Mouse (Mus musculus) fibroblast of lung, adult 2 months (primary cell): ENCODE measurements around the gene Gadd45b.

Experiments used
- DNase-seq: peaks from one replicate; pipeline ENCODE4 v3.0.0-alpha.2; 2011; ENCODE audit warnings: low read depth

Gadd45b gene

DNA sequence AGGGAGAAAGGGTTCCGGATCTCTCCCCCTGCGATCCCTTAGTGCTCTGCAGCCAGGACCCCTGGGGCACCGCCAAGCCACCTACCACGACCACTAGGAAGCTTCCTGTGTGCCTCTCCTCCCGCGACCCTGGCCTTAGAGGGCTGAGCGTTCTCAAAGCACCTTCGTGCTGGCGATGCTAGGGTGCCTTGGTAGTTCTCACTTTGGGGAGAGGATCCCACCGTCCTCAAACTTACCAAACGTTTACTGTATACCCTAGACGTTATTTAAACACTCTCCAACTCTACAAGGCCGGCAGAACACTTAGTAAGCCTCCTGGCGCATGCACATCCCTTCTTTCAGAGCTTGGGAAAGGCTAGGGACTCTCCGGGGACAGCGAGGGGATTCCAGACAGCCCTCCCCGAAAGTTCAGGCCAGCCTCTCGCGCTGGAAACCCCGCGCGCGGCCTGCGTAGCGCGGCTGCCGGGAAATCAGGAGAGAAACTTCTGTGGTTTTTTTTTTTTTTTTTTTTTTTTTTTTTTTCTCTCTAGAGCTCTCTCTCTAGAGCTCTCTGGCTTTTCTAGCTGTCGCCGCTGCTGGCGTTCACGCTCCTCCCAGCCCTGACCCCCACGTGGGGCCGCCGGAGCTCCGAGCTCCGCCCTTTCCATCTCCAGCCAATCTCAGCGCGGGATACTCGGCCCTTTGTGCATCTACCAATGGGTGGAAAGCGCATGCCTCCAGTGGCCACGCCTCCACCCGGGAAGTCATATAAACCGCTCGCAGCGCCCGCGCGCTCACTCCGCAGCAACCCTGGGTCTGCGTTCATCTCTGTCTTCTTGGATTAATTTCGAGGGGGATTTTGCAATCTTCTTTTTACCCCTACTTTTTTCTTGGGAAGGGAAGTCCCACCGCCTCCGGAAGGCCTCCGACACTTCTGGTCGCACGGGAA lies at the start of gene Gadd45b:
Gene Gadd45b (plus strand): TSS at position 775 of the 928 bp plus-strand sequence.
- peak; percentile 98 for DNase-seq

DNA sequence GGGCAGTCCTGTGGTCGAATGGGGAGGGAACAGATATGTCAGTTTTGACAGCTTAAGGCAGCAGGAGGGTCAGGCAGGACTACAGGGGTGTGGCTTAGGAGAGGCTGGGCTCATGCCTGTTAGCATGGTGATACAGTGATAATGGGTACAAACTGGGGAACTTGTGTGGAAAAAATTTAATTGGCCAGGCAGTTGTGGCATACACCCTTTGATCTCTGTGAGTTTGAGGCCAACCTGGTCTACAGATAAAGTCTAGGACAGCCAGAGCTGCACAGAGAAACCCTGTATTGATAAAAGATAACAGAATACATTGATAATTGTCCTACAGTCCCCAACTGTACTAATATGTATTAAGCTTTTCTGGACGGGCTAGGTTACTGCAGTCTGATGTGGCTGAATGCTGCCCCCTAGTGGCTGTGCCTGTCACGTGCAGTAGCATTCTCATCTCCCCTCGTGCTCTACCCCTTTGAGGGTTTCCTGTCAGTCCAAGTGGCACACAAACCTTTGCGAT lies 49.7 kb upstream of the Gadd45b start:
- no peak for DNase-seq

- no peak for DNase-seq
Measured at GRCm38 (mm10) chr10:80880901-80881300, 49.0 kb upstream of the Gadd45b start.

DNA sequence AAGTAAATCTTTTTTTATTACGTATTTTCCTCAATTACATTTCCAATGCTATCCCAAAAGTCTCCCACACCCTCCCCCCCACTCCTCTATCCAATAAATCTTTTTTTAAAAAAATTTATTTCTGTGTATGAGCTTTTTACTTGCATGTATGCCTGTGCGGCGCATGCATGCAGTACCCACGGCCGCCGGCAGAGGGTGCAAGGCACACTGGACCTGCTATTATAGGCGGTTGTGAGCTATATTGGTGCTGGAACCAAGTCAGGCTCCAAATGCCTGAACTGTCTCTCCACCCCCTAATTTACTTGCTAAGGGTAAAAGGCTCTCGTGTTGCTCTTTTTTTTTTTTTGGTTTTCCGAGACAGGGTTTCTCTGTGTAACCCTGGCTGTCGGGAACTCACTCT lies 48.6 kb upstream of the Gadd45b start:
- DNase-seq = peak; percentile 27

GRCm38 (mm10) chr10:80887181-80887580 lies 42.7 kb upstream of the Gadd45b start:
- DNase-seq = no peak

DNA sequence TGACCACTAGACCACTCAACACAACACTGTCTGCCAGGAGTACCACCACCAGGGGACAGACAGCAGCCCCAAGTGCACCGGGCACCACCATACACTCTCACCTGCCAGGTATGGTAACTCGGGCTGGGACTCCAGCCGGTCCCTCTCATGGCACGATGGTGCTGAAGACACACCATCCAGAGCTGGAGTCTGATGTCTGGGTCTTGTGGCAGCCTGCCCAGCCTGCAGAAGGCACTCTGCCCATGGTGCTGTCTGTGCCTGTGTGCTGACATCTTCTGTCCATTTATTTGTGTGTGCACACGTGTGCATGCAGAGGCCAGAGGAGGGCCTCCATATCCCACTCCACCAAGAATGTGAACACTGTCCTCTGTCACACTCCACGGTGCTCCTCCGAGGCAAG lies 34.8 kb upstream of the Gadd45b start:
- no peak for DNase-seq

DNA sequence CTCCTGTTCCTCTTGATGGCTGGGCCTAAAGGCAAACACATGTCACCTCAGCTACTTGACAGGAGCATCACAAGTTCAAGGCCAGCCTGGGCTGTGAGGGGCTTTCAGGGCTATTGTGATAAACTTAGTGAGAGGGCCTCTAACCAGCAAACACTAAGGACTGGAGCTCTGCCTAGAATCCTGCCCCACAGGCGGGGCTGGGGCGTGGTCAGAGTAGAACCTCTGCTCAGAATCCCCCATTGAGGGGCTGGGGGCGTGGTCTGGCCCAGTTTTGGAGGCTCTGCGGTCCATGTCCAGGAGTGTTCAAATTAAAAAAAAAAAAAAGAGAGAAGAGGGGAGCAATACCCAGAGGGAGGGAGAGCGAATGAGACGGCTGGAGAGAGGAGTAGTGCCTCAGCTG lies 34.2 kb upstream of the Gadd45b start:
- DNase-seq = no peak

DNA sequence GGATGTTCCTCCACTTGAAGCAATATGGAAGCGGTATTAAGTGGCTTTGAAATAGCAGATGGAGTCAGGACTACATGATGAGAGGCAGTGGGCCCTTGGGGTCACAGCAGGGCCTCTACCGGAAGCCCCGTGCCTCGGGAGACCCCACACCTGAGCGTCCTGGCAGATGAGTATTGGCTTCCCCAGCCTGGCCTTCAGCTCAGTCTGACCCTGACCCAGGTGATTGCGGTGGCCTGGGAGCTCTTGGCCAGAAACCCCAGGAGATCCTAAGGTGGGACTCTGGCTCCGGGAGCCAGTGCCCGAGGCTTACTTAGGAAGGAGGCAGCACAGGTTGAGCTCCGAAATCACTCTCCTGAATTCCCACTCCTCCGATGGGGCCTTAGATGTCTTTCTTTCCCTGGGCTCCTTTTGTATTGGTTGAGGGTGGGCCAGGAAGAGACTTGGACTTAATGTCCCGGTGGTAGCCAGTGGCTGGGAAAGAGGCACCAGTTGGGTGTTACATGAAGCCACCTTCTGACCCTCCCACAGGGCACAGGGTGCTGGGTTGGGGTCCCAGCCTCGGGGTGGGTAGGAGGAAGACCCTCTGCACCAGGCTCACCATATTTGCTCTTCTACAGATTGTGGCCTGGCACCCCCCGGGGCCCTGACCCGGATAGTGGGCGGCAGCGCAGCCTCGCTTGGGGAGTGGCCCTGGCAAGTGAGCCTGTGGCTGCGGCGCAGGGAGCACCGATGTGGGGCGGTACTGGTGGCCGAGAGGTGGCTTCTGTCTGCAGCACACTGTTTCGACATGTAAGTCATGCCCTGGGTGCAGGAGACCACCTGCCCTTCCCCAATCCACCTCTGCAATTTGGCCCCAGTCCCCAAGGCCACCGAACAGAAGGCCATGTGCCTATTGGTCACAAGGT lies 33.0 kb upstream of the Gadd45b start:
- no peak for DNase-seq

DNA sequence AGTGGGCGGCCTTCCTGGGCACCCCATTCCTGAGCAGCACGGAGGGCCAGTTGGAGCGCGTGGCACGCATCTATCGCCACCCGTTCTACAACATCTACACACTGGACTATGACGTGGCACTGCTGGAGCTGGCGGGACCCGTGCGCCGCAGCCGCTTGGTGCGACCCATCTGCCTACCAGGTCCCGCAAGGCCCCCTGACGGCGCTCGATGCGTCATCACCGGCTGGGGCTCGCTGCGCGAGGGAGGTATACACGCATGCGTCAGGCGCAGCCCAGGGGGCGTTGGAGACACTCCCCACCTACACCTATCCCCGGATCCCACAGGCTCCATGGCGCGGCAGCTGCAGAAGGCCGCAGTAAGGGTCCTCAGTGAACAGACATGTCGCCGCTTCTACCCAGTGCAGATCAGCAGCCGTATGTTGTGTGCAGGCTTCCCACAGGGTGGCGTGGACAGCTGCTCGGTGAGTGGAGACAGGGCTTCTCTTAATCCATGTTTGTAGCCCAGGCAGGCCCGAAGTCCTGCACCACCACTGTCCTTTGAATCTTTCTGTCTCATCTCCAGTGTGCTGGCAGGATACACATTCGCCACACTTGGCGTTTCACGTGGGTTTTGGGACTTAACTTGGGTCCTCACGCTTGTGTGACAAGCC lies 31.9 kb upstream of the Gadd45b start:
- no peak for DNase-seq

- DNase-seq = no peak
Measured at GRCm38 (mm10) chr10:80899074-80899473, 30.8 kb upstream of the Gadd45b start.

- no peak for DNase-seq
Measured at GRCm38 (mm10) chr10:80899591-80900317, 30.1 kb upstream of the Gadd45b start.

DNA sequence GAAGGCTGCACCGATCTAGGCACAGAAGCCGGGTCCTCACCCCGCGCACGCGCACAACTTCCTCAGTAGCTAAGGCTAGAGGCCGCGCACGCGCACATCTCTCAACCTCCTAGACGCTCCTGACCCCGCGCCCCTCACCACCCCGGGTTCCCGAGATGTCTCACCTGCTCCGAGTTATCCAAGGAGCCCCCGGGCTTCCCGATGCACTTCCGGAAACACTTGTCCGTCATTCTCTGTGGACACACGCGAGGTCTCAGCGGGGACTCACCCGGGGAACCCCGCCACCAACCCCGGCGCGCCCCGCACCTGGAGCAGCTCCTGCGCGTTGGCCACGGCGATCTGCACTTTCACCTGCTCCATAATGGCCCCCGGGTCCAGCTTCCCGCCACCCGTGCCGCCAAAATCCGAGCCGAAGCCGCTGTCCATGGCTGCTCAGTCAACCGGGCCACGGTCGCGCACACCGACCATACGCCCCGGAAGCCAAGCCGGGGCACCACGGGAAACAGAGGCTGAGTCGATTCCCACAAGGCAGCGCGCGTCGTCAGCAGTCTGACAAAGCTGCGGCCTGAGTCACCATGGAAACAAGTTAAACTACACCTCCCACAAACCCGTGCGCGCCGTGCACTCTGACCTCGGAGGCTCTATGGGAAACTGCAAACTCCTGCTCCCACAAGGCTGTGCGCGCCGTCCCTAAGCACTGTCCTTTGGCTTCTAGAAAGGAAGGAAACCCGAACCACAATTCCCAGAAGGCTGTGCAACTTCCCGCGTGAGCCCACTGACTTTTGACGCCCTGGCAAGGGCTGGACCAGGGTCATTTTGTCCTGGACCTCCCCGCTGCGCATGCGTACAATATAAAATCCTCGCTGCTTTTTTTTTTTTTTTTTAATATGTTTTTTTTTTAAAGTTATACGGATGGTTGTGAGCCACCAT lies 29.3 kb upstream of the Gadd45b start, which contains the start of gene Timm13:
Gene Timm13 (minus strand): TSS at position 652 of the 930 bp plus-strand sequence.
- DNase-seq = peak; percentile 100

DNA sequence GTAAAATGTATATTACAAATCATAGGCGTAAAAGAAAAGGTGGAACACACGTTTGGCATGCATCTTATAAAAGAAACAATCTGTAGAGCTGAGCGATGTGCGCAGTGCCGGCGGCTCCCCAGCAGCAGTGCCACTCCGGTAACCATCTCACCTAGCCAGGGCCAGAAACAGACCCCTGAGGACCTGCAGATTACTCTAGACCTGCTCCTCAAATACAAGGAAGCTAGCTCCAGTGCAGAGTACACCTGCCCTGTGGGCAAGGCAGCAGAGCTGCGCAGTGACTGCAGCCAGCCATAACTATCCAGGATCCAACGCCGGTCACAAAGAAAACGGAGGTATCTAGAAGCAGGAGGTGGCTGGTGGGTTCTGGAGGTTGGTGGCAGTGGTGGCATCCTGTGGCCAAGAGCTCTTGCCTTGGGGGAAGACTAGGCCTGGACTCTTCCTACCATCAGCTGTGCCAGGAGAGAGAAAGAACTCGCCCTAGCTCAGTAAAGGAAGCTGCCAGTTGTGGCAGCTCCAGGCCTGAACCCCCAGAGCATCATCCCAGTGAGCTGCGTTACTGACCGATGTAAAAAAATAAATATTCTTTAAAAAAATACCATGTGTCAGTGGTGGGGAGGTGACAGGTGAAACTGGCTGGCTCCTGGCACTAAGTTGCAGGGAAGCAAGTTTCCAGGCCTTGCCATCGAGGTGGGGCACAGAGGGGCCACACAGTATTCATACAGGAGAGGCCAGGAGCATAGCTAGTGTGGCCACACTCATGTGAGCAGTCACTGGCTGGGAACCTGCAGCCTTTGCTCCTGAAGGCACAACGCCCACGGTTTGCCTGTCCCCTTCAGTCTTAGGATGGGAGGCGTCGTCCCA lies 28.2 kb upstream of the Gadd45b start:
- DNase-seq = no peak

- DNase-seq = no peak
Measured at GRCm38 (mm10) chr10:80902273-80902940, 27.5 kb upstream of the Gadd45b start.

- no peak for DNase-seq
Measured at GRCm38 (mm10) chr10:80903282-80903681, 26.6 kb upstream of the Gadd45b start.

DNA sequence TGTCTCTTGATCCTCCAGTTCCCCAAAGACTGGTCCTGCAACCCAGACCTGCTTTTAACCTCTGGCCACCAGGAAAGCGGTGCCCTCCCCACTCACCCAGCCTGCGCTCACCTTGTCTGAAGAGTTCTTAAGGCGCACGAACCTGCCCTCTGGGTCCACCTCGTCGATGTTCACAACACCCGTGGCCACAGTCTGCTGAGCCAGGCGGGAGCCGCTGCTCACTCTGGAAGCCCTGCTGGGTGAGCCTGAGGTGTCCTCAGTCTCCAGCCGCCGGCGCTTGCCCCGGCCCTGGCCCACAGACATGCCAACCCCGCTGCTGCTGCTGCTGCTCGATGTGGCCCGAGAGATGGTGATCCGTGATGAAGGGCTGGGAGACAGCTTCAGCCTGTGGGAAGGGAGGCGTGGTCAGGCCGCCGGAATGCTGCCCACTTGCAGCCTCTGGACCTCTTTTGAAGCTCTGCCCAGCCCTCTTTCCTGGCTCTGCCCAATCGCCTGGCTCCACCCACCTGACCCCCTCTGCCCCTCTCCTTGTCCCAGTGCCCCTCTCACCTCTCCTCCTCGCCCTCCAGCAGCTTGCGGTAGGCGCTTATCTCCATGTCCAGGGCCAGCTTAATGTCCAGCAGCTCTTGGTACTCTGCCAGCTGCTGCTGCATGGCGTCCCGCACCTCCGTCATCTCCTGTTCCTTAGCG lies 25.7 kb upstream of the Gadd45b start:
- no peak for DNase-seq

DNA sequence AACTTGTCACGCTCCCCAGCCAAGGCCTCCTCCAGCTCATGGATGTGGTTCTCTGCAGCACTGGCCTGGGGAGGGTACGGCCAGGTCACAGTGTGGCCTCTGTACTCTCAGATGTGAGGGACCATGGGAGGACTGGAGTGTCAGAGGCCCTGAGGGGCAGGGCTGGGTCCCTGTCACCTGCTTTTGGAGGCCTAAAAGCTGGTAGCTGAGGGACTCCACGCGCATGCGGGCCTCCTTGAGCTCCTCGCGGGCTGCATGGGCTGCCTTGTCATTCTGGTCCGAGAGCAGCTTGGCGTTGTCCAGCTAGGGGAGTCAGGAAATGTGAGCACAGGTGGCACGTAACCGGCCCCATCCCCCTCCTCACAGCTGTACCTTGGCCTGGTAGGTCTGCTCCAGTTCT lies 25.2 kb upstream of the Gadd45b start:
- no peak for DNase-seq
